Mouse (Mus musculus): Measurements from ENCODE around the gene Lamc2.

Gene Lamc2

GRCm38 (mm10) chr1:153126491-153127381 is 59.5 kb downstream of the Lamc2 start:
- DNase-seq: peak; percentile 99

GRCm38 (mm10) chr1:153125287-153126275 is 60.7 kb downstream of the Lamc2 start:
- DNase-seq: no peak

GRCm38 (mm10) chr1:153124502-153124901 is 61.7 kb downstream of the Lamc2 start:
- DNase-seq: peak; percentile 94

GRCm38 (mm10) chr1:153122764-153123163 is 63.5 kb downstream of the Lamc2 start:
- peak; percentile 96 for DNase-seq

- peak; percentile 92 for DNase-seq
These were observed 64.9 kb downstream of the Lamc2 start for GRCm38 (mm10) chr1:153121320-153121719.

GRCm38 (mm10) chr1:153120544-153120943 is 65.7 kb downstream of the Lamc2 start:
- DNase-seq: no peak

- no peak for DNase-seq
These were observed 70.9 kb downstream of the Lamc2 start for GRCm38 (mm10) chr1:153115315-153115714.

GRCm38 (mm10) chr1:153111596-153111995 is 74.7 kb downstream of the Lamc2 start:
- DNase-seq: no peak

GRCm38 (mm10) chr1:153109836-153110235 is 76.4 kb downstream of the Lamc2 start:
- DNase-seq: no peak

GRCm38 (mm10) chr1:153109346-153109745 is 76.9 kb downstream of the Lamc2 start:
- DNase-seq: no peak

- DNase-seq: no peak
These were observed 78.4 kb downstream of the Lamc2 start for GRCm38 (mm10) chr1:153107866-153108265.

GRCm38 (mm10) chr1:153104804-153105203 is 81.4 kb downstream of the Lamc2 start:
- DNase-seq: no peak

GRCm38 (mm10) chr1:153103186-153103554 is 83.1 kb downstream of the Lamc2 start:
- no peak for DNase-seq

GRCm38 (mm10) chr1:153102296-153103185 is 83.7 kb downstream of the Lamc2 start:
- peak; percentile 94 for DNase-seq

- DNase-seq: peak; percentile 96
These were observed 84.8 kb downstream of the Lamc2 start for GRCm38 (mm10) chr1:153101327-153101880.

- peak; percentile 93 for DNase-seq
These were observed 85.3 kb downstream of the Lamc2 start for GRCm38 (mm10) chr1:153100912-153101311.

GRCm38 (mm10) chr1:153098586-153098985 is 87.7 kb downstream of the Lamc2 start:
- peak; percentile 84 for DNase-seq

GRCm38 (mm10) chr1:153097017-153097675 is 89.1 kb downstream of the Lamc2 start:
- peak; percentile 65 for DNase-seq

- DNase-seq: peak; percentile 89
These were observed 90.2 kb downstream of the Lamc2 start for GRCm38 (mm10) chr1:153095826-153096727.

- DNase-seq: no peak
These were observed 90.9 kb downstream of the Lamc2 start for GRCm38 (mm10) chr1:153095328-153095727.

All from heart, adult 11 months (tissue).